Mouse (Mus musculus): ENCODE results near the gene Gm17349. TPM values are rescaled to one million over a fixed set of nuclear protein-coding genes. Genes with fewer than 3 reads are reported as not detected.

Gene Gm17349
- polyA plus RNA-seq, 1 experiment, result not detected

DNA sequence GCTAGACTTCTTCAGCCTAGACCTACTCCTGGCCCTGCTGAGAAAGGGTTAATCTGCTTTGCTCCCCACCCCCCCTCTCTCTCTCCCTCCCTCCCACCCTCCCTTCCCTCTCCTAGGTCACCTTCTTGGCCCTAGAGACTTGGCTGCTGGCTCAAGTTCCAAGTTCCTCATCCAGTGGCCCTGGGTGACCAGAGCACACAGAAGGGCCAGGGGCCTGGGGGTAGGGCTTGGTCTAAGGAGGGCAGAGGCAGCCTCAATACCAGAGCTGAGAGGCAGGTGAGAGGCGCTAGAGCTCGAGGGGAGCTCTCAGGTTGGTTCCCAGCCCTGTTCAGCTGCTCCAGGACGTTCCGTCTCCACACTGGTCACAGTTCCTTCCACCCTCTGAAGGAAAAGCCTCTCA is 14.4 kb downstream of the Gm17349 start:
- no peak for TF ChIP-seq CTCF (IDR thresholded peaks at IDR 0.05; ENCODE audit: control insufficient read depth, insufficient read depth, insufficient replicate concordance, low read depth, low read length)
- TF ChIP-seq POLR2A (IDR thresholded peaks at IDR 0.05; ENCODE audit: control insufficient read depth, low read depth, low read length), result no peak
- H3K27ac ChIP-seq (ENCODE audit: control insufficient read depth, insufficient read depth, low read depth, low read length), result no peak overlapping the region

DNA sequence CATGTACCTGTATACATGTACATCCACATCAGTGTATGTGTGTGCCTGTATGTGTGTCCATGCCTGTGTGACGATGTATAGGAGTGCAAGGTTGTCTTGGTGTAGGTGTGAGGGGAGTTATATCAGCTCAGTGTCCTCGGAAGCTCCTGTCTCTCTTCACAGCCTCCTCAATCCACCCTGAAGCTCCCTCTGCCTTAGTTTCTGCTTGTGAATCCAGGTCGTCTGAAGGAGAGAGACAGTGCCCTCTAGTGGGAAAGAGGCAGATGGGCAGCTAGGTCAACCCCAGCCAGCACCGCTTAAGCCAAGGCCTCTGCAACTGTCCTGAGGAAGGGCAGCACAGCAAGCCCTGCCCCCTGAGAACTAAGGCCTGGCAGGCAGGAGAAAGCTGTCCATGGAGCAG is 16.6 kb downstream of the Gm17349 start:
- Histone ChIP-seq H3K27me3 (ENCODE audit: control insufficient read depth, insufficient read depth, low read length) (no peaks in the 10 kb centered on the region), H3K27ac (ENCODE audit: control insufficient read depth, insufficient read depth, low read depth, low read length) (no peak overlapping the region), H3K4me3 (ENCODE audit: control insufficient read depth, low read depth, low read length) (no peak overlapping the region), H3K36me3 (ENCODE audit: control insufficient read depth, insufficient read depth, low read length) (no peaks in the 10 kb centered on the region), H3K4me1 (ENCODE audit: control insufficient read depth, insufficient read depth, low read length) (peaks cover 2% of the 10 kb centered on the region; the same call in 1 of the 2 replicates)
- TF ChIP-seq POLR2A (IDR thresholded peaks at IDR 0.05; ENCODE audit: control insufficient read depth, low read depth, low read length), result no peak
- TF ChIP-seq CTCF (IDR thresholded peaks at IDR 0.05; ENCODE audit: control insufficient read depth, insufficient read depth, insufficient replicate concordance, low read depth, low read length), result peak; percentile 76; the same call in 1 of the 2 replicates

More for the DNA sequence above, 14.4 kb downstream of the Gm17349 start:
- H3K36me3 ChIP-seq (ENCODE audit: control insufficient read depth, insufficient read depth, low read length), result no peaks in the 10 kb centered on the region
- no peaks in the 10 kb centered on the region for H3K27me3 ChIP-seq (ENCODE audit: control insufficient read depth, insufficient read depth, low read length)
- peaks cover 4% of the 10 kb centered on the region; the same call in 1 of the 2 replicates for H3K4me1 ChIP-seq (ENCODE audit: control insufficient read depth, insufficient read depth, low read length)
- no peak overlapping the region for H3K4me3 ChIP-seq (ENCODE audit: control insufficient read depth, low read depth, low read length)

DNA sequence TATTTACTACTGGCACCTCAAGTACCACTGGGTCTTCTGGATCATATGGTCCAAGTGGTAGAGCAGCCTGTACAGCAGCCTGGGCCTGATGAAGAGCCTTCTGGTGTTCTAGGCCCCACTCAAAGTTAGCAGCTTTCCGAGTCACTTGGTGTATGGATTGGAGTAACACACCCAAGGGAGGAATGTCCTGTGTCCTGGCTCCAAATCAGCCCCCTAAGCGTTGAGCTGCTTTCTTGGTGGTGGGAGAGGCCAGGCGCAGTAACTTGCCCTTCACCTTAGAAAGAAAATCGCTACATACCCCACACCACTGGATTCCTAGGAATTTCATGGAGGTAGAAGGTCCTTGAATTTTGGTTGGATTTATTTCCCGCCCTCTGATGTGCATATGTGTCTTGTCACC is 21.1 kb downstream of the Gm17349 start:
- H3K27ac ChIP-seq (ENCODE audit: control insufficient read depth, insufficient read depth, low read depth, low read length), result no peak overlapping the region
- H3K27me3 ChIP-seq (ENCODE audit: control insufficient read depth, insufficient read depth, low read length), result no peaks in the 10 kb centered on the region
- H3K4me3 ChIP-seq (ENCODE audit: control insufficient read depth, low read depth, low read length), result no peak overlapping the region
- no peaks in the 10 kb centered on the region for H3K36me3 ChIP-seq (ENCODE audit: control insufficient read depth, insufficient read depth, low read length)
- TF ChIP-seq CTCF (IDR thresholded peaks at IDR 0.05; ENCODE audit: control insufficient read depth, insufficient read depth, insufficient replicate concordance, low read depth, low read length), result no peak
- no peak for TF ChIP-seq POLR2A (IDR thresholded peaks at IDR 0.05; ENCODE audit: control insufficient read depth, low read depth, low read length)
- H3K4me1 ChIP-seq (ENCODE audit: control insufficient read depth, insufficient read depth, low read length), result no peaks in the 10 kb centered on the region

DNA sequence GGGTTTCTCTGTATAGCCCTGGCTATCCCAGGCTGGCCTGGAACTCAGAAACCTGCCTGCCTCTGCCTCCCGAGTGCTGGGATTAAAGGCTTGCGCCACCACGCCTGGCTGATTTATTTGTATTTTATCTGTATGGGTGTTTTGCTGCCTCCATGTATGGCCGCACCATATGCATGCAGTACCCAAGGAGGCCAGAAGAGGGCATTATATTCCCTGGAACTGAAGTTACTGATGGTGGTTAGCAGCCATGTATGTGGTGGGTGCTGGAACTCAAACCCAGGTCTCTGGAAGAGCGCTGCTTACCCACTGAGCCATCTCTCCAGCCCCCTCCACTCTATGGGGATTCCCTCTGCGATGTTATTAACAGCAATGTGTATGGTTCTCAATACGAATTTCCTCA is 22.4 kb downstream of the Gm17349 start:
- Histone ChIP-seq H3K36me3 (ENCODE audit: control insufficient read depth, insufficient read depth, low read length) (no peaks in the 10 kb centered on the region), H3K4me1 (ENCODE audit: control insufficient read depth, insufficient read depth, low read length) (peaks cover 2% of the 10 kb centered on the region), H3K27me3 (ENCODE audit: control insufficient read depth, insufficient read depth, low read length) (no peaks in the 10 kb centered on the region), H3K4me3 (ENCODE audit: control insufficient read depth, low read depth, low read length) (no peak overlapping the region), H3K27ac (ENCODE audit: control insufficient read depth, insufficient read depth, low read depth, low read length) (no peak overlapping the region)
- TF ChIP-seq POLR2A (IDR thresholded peaks at IDR 0.05; ENCODE audit: control insufficient read depth, low read depth, low read length) (no peak), CTCF (IDR thresholded peaks at IDR 0.05; ENCODE audit: control insufficient read depth, insufficient read depth, insufficient replicate concordance, low read depth, low read length) (peak; percentile 59; the same call in 1 of the 2 replicates)

DNA sequence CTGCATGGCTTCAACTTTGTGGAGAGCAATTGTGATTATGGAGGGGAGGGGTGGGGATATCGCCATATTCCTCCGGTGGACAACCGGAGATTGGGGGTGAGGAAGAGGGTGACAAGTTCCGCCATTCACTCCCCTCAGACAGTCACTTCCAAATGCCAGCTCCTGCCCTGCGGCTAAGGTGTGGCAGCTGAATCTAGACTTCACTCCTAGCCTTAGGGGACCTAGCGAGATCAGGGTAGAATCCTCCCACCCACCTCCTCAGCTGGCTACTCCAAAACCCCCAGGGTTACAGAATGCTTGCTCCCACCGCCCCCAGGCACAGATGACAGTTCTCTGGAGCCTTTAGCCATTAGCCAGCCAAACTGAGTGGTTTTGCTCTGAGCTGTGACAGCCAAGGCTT is 26.3 kb downstream of the Gm17349 start:
- Histone ChIP-seq H3K4me1 (ENCODE audit: control insufficient read depth, insufficient read depth, low read length) (peaks cover 2% of the 10 kb centered on the region), H3K4me3 (ENCODE audit: control insufficient read depth, low read depth, low read length) (no peak overlapping the region), H3K36me3 (ENCODE audit: control insufficient read depth, insufficient read depth, low read length) (no peaks in the 10 kb centered on the region), H3K27ac (ENCODE audit: control insufficient read depth, insufficient read depth, low read depth, low read length) (no peak overlapping the region), H3K27me3 (ENCODE audit: control insufficient read depth, insufficient read depth, low read length) (no peaks in the 10 kb centered on the region)
- TF ChIP-seq CTCF (IDR thresholded peaks at IDR 0.05; ENCODE audit: control insufficient read depth, insufficient read depth, insufficient replicate concordance, low read depth, low read length) (no peak), POLR2A (IDR thresholded peaks at IDR 0.05; ENCODE audit: control insufficient read depth, low read depth, low read length) (no peak)

DNA sequence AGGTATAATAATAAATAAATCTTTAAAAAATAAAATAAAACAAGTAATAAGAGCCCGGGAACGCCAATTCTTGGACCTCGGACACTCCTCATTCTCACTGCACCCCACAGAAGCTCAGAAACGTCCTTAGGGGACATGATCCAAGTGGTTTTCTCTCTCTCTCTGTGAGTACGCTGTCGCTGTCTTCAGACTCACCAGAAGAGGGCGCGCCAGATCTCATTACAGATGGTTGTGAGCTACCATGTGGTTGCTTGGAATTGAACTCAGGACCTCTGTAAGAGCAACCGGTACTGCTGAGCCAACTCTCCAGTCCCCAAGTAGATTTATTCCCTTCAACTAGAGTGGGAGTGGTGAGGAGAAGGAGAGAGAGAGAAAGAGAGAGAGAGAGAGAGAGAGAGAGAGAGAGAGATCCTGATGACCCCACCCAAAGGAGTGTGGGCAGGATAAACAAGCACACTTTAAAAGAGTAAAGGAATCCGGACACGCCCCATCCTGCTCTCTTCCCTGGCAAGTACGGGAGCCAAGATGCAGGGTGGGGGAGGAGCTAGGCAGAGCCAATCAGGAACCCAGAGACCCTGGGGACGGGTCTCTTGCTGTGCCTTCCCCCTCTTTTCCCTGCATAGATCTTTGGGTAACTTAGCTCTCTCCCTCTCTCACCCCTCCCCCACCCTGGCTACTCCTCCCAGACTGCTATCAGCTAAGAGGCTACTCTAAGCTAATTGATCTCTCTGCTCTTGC is 27.1 kb downstream of the Gm17349 start:
- no peak for TF ChIP-seq CTCF (IDR thresholded peaks at IDR 0.05; ENCODE audit: control insufficient read depth, insufficient read depth, insufficient replicate concordance, low read depth, low read length)
- TF ChIP-seq POLR2A (IDR thresholded peaks at IDR 0.05; ENCODE audit: control insufficient read depth, low read depth, low read length), result no peak
- peaks cover 2% of the 10 kb centered on the region for H3K4me1 ChIP-seq (ENCODE audit: control insufficient read depth, insufficient read depth, low read length)
- H3K4me3 ChIP-seq (ENCODE audit: control insufficient read depth, low read depth, low read length), result no peak overlapping the region
- no peaks in the 10 kb centered on the region for H3K36me3 ChIP-seq (ENCODE audit: control insufficient read depth, insufficient read depth, low read length)
- H3K27ac ChIP-seq (ENCODE audit: control insufficient read depth, insufficient read depth, low read depth, low read length), result no peak overlapping the region
- no peaks in the 10 kb centered on the region for H3K27me3 ChIP-seq (ENCODE audit: control insufficient read depth, insufficient read depth, low read length)

DNA sequence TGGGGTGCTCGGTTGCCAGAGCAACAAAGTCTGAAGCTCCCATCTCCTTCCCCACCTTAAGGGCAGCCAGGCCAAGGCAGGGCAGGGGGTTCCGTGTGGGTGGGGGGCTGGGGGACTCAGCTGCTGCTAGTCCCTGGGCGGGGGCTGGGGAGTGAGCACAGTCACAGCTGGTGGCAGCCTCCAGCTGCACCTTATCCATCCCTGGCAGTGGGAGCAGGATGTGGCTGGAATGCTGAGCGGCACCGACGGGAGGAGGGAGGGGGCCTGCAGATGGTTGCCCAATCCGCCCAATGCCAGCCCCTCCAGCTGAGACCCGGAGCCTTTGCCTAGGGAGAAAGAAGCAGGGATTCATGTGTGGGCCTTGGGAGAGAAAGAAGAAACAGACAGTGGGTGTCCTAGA is 28.2 kb downstream of the Gm17349 start:
- Histone ChIP-seq H3K4me3 (ENCODE audit: control insufficient read depth, low read depth, low read length) (no peak overlapping the region), H3K4me1 (ENCODE audit: control insufficient read depth, insufficient read depth, low read length) (peaks cover 2% of the 10 kb centered on the region), H3K27me3 (ENCODE audit: control insufficient read depth, insufficient read depth, low read length) (no peaks in the 10 kb centered on the region), H3K36me3 (ENCODE audit: control insufficient read depth, insufficient read depth, low read length) (no peaks in the 10 kb centered on the region), H3K27ac (ENCODE audit: control insufficient read depth, insufficient read depth, low read depth, low read length) (no peak overlapping the region)
- TF ChIP-seq CTCF (IDR thresholded peaks at IDR 0.05; ENCODE audit: control insufficient read depth, insufficient read depth, insufficient replicate concordance, low read depth, low read length) (no peak), POLR2A (IDR thresholded peaks at IDR 0.05; ENCODE audit: control insufficient read depth, low read depth, low read length) (no peak)

Measured in testis, adult 2 months (tissue).